Mouse (Mus musculus): ENCODE measurements around the gene Gm17660. TPM values are rescaled to one million over a fixed set of nuclear protein-coding genes. Genes with fewer than 3 reads are reported as not detected.

Gene Gm17660
- total RNA-seq (2017), result not detected in 3 replicates

DNA sequence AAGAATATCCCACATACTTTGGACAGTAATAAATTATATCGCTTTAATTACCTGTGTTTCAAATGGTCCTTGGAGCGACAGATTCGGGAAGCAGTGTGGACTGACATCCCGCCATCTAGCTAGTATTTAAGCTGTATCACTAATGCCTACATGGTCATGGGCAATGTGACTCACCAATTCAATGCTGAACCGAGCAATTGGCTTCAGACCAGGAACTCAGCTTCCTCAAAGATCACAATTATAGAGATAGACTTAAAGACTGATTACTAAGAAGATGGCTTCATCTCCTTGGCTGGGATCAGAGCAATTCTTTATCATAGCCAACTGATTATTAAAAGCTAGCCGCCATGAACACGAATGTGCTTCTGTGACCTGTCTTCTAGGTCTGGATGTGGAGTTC, at the start of gene Gm17660:
Gm17660 (minus strand) TSS at position 101 of the 400 bp plus-strand sequence.
- no peak for ATAC-seq (replicated peaks; ENCODE audit: insufficient number of reproducible peaks, low FRiP score, low TSS enrichment, poor library complexity, severe bottlenecking)

GRCm38 (mm10) chr5:104126561-104127320, 49.3 kb upstream of the Gm17660 start:
- no peak for ATAC-seq (replicated peaks; ENCODE audit: insufficient number of reproducible peaks, low FRiP score, low TSS enrichment, poor library complexity, severe bottlenecking)

DNA sequence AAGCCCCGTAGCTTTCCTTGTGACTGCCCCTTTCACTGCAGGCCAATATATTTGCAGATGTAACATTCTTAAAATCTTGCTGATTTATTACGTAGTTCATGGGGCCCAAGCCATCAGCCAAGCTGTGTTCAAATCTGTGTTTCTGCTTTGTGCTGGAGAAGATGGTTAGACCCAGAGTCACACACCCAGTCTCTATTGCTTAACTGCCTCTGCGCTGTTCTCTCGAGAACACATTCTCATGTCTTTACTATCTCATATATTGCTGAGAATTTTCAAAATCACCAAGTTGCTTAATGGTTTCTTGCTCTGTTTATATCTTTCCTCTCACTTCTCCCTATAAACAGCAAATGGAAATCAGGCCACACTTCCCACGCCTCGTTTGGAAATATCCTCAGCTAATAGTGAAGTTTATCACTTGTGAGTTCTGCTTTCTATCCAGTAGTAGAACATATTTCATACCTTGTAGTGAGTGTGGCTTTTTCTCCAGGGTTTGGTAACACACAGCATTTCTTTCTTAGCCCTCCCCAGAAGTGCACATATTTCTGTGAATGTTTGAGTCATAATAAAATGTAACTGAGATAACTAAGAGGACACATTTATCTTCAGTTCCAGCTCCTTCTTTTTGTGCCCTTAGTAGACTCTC, 46.7 kb upstream of the Gm17660 start:
- ATAC-seq (replicated peaks; ENCODE audit: insufficient number of reproducible peaks, low FRiP score, low TSS enrichment, poor library complexity, severe bottlenecking), result no peak

DNA sequence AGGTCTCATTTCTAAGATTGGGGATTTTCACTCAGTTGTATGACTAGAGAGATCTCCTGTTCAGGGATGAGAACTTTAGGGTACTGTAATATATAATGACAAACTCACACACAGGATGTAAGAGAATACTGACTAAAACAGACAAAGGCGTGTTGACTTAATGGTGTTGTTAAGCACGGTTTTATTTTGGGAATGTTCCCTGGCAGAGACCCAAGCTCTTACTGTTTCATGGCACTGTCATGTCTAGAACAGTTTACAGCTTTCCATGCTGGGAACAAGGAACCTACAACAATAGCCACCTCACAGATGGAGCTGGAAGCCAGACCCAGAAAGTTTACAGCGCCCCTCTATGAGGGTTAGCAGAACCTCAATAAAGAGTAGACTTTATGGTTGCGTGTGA, 38.5 kb upstream of the Gm17660 start:
- no peak for ATAC-seq (replicated peaks; ENCODE audit: insufficient number of reproducible peaks, low FRiP score, low TSS enrichment, poor library complexity, severe bottlenecking)

DNA sequence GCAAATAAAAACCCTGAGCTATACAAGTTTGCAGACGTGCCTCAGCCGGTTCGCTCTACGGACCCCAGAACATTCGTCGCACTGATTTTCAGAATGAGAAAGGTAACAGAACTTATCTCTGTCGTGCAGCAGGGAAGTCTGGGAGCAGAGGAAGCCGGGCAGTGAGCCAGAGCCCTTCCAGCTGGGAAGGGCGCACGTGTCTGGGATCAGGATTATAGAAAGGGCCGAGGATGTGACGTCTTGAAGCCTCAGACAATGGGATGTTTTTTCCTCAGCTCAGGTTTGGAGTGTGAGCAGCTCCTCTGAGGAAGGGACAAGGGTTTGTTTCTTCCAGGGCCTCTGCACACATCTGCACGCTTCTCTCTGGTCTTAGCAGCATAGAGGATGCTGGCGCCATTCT, 37.7 kb upstream of the Gm17660 start:
- no peak for ATAC-seq (replicated peaks; ENCODE audit: insufficient number of reproducible peaks, low FRiP score, low TSS enrichment, poor library complexity, severe bottlenecking)

DNA sequence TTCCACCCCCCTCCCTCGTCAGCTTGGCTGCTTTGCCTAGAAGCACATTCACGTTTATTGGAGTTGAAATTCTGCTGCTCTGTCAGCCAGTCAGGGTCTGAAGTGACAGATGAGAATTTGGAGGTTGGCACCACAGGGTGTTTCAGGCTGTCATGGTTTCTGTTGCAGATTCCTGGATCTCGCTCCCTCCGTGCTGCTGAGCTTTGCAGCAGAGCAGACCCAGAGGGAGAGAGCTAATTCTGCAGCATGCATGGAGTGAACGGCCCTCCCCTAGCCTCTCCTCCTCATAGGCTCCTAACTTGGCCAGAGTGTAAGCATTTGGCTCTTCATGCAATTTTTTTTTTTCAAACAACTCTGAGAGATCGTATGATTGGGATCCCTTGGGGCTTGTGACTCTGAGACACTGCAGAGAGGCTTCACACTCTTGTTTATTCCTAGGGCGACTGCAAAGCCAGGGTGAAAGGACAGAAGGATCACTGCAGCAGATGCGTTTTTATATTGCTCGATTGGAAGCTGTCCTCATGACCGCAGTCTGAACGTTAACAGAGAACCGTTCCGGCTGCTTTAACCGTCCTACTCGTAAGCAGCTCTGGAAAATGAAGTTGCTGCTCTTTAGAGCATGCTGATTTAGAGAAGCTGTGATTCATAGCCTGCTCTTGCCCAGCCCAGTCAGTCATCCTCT, 36.2 kb upstream of the Gm17660 start, which contains the start of gene Sparcl1:
Sparcl1 (minus strand) TSS at position 243 of the 682 bp plus-strand sequence.
- ATAC-seq (replicated peaks; ENCODE audit: insufficient number of reproducible peaks, low FRiP score, low TSS enrichment, poor library complexity, severe bottlenecking), result no peak

- no peak for ATAC-seq (replicated peaks; ENCODE audit: insufficient number of reproducible peaks, low FRiP score, low TSS enrichment, poor library complexity, severe bottlenecking)
These were observed 35.1 kb upstream of the Gm17660 start for GRCm38 (mm10) chr5:104112511-104112910.

- ATAC-seq (replicated peaks; ENCODE audit: insufficient number of reproducible peaks, low FRiP score, low TSS enrichment, poor library complexity, severe bottlenecking), result no peak
These were observed 34.6 kb upstream of the Gm17660 start for GRCm38 (mm10) chr5:104112016-104112415.

DNA sequence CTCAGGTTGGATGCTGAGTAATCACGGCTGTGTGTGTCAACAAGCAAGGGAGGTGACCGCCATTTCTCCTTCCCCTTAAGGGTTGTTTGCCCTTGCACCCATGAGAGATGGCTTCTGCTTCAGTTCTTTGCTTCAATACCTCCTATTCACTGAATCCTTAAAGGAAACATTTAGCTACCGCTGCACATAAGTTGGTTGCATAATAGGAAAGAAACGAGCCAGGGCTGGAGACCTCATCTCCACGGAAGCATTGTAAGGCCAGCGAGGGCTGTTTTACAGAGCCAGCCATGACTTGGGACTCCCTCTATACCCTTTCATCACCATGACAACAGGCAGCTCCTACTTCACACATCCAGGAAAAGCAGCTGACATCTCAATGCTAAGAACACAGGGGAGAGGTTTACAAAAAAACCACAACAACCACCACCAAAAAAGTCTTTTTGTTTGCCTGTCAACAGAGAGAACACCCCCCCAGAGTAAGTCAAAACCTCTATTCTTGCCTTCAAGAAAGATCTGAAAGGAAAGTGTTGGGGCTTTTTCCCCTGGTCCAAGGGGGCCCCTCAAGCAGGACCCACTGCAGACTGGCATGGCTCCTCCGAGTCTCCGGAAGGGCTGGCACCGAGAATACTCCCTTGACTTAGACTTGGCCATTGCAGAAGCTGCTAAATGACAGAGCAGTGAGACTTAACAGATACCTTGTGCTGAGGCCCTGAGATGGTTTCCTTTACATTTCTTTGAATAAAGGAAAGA, 32.9 kb upstream of the Gm17660 start:
- ATAC-seq (replicated peaks; ENCODE audit: insufficient number of reproducible peaks, low FRiP score, low TSS enrichment, poor library complexity, severe bottlenecking), result no peak

GRCm38 (mm10) chr5:104109516-104109915, 32.1 kb upstream of the Gm17660 start:
- ATAC-seq (replicated peaks; ENCODE audit: insufficient number of reproducible peaks, low FRiP score, low TSS enrichment, poor library complexity, severe bottlenecking), result no peak

GRCm38 (mm10) chr5:104108879-104109369, 31.5 kb upstream of the Gm17660 start:
- no peak for ATAC-seq (replicated peaks; ENCODE audit: insufficient number of reproducible peaks, low FRiP score, low TSS enrichment, poor library complexity, severe bottlenecking)

GRCm38 (mm10) chr5:104108127-104108875, 30.9 kb upstream of the Gm17660 start:
- ATAC-seq (replicated peaks; ENCODE audit: insufficient number of reproducible peaks, low FRiP score, low TSS enrichment, poor library complexity, severe bottlenecking), result no peak

- ATAC-seq (replicated peaks; ENCODE audit: insufficient number of reproducible peaks, low FRiP score, low TSS enrichment, poor library complexity, severe bottlenecking), result no peak
These were observed 26.7 kb upstream of the Gm17660 start for GRCm38 (mm10) chr5:104104111-104104510.

DNA sequence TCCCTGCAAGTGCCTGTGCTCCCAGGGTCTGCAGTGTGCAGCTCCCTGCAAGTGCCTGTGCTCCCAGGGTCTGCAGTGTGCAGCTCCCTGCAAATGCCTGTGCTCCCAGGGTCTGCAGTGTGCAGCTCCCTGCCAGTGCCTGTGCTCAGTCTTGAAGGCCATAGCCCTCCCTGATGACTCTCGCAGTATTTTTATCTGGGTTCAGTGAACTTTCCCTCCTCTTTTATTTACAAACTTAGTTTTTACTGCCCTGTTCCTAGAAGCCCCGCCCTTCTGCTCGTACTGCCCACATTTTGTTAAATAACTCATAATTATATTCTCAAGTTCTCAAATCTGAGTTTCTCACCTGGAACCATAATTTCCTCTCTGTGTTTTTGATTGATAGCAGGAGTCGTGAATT, 25.8 kb upstream of the Gm17660 start:
- ATAC-seq (replicated peaks; ENCODE audit: insufficient number of reproducible peaks, low FRiP score, low TSS enrichment, poor library complexity, severe bottlenecking), result no peak

- no peak for ATAC-seq (replicated peaks; ENCODE audit: insufficient number of reproducible peaks, low FRiP score, low TSS enrichment, poor library complexity, severe bottlenecking)
These were observed 24.5 kb upstream of the Gm17660 start for GRCm38 (mm10) chr5:104101678-104102531.

DNA sequence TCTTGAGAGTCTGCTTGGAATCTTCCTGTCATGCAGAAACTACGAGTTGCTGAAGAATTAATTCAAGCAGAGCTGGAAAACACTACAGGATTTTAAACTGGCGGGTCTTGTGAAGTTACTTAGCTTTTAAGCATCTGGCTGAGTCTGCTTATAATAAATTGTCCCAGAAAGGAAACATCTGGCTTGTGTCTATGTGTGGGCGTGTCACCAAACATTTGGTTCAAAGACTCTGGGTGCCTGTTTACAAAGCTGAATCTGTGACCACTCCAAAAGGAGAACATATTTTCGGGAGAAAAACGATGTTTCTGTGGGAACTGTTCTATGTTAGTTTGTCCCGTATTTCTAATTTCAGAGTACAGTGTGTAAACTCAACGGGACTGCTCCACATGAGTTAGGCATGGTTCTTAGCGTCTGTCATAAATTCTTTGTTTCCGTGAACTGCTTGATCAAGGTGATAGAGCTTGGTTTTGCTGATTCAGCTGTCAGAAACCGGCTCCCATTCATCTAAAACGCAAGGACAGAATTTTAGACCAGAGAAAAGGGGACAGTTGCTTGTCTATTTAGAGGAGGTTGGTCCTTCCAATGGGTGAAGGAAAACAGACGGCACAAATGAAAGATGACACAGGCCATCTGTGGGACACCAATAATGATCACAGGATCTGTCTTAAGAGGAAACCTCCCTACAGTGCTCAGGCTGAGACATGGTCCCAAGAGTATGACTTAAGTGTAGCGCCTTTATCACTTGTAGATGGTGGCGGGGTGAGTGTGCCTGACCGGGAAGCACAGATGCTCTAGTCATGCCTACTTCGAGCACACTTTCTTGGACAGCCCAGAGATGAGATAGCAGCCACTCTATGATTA, 18.9 kb upstream of the Gm17660 start:
- ATAC-seq (replicated peaks; ENCODE audit: insufficient number of reproducible peaks, low FRiP score, low TSS enrichment, poor library complexity, severe bottlenecking), result no peak

All from monocyte, adult 5-6 weeks (primary cell).